Mouse (Mus musculus) hindlimb bud, embryonic 11.5 days (tissue): ENCODE measurements at regions not wholly inside any gene's neighbourhood (a gene's known extent, or its start where the extent isn't known, plus 50 kb on each side); places are given as distances from the start of the nearest gene placed in this dataset.

Experiments used
- DNase-seq: peaks from one replicate; pipeline ENCODE4 v3.0.0-alpha.2; 2012; ENCODE audit warnings: low read depth, low spot score; ENCODE audit errors: extremely low spot score

- no peak for DNase-seq
These were observed 57.8 kb upstream of the Peli1 start for GRCm38 (mm10) chr11:21033234-21033822.

- no peak for DNase-seq
These were observed 57.2 kb upstream of the Peli1 start for GRCm38 (mm10) chr11:21033823-21034401.

GRCm38 (mm10) chr11:21036161-21036916 is 54.8 kb upstream of the Peli1 start:
- DNase-seq, result no peak

GRCm38 (mm10) chr11:21037267-21037906 is 53.7 kb upstream of the Peli1 start:
- DNase-seq, result no peak

- no peak for DNase-seq
These were observed 49.9 kb upstream of the Peli1 start for GRCm38 (mm10) chr11:21041201-21041600.
